Mouse (Mus musculus) MEL-GATA-1-ER (cell line): ENCODE results near the gene Tnp1.

Source experiments
- DNase-seq: peaks from one replicate; pipeline ENCODE4 v3.0.0-alpha.2; 2012; ENCODE audit warnings: low read depth; ENCODE audit errors: extremely low read depth

The Tnp1 gene

DNA sequence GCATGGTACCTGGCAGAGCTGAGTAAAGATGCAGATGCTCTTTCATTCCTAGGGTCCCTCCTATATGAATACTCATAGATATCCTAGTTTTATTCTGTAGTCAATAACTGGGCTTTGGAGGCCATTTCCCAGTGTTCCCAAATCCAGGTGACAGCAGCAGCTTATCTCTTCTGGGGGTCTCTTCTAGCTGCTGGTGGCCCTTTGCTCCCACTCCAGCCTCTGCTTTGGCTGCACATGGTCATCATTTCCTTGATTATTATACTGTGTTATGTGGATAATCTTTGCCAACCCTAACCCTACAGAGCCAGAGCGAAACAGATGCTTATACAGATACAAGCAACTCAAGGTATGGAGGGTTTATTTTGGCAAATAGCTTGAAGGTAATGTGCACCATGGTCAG, 8.9 kb downstream of the Tnp1 start:
- no peak for DNase-seq

DNA sequence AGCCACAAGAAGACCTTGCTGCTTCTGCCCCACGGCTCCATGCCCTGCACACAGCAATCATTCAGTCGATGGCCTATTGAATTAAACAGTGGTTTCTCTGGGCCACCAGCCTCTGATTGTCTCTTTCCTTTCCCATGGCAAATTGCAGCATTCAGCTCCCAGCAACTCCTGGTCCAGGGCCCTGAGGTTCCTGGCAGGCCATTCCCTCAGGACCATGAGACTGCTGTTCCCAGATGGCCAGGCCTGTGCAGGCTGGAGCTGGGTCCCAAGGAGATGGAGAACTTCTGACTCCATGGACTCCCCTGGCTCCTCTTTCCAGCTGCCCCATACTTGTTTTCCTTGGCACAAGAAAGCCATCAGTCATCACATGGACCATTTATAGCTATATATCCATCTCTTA, 10.8 kb downstream of the Tnp1 start:
- no peak for DNase-seq

DNA sequence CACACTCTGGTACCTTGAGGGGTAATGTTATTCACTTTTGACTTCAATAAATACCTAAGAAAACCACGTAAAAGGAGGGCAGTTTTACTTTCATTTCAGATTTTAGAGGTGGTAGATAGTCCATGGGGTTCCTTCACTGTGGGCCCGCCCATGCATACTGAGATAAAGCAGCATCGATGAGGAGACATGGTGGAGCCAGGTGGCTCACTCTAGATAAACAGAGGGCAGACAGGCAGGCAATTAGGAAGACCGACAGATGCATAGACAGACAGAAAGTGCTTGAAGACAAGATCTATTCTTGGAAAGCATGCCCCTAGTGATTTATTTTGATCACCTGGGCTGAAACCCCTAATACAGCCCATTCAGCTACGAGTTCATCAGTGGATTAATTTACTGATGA, 13.1 kb downstream of the Tnp1 start:
- DNase-seq, result no peak

DNA sequence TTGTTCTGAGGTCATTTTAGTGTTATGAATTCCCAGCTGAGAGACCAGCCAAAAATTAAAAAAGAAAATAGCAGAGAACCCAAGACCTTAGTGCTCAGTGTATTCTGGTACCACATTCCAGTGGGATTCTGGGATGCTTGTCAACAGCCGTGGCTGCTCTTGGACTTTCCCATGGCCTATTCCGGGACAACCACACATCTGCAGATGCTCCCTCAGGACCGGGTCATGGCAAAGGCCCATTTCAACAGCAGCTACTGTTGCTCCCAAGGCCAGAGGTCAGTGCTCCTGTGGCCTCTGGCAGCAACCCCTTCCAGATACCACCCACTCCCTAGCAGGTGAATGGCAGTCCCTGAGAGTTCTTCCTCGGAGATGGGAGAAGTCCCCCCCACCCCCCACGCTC, 13.7 kb downstream of the Tnp1 start:
- DNase-seq, result no peak

DNA sequence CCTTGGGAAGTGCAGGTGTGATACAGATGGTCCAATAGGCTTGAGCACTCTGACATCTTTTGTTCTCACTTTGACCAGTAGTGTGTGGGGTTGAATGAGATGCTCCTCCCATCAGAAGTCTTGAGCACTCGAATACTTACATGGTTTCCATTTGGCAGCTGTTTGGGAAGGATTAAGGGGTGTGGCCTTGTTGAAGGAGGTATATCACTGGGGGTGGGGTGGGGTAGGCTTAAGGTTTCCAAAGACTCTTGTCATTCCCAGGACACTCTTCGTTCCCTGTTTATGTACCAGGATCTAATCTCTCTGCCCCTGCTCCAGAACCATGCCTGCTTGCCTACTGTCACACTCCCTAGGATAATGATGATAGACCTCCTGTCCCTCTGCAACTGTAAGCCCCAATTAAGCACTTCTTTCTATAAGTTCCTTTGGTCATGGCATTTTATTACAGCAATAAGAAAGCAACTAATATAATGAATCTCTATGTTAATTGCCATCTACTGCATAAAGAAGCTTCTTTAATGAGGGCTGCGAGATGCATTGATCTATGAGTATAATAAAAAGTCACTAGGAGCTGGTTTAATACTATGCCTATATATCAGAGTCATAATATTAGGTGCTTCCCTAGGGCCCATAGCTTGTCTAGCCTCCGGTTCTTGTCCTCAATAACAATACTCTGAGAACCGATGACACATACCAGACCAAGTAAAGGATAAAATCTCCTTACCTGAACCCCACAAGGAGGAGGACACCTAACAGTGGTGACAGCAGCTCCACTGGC, 20.8 kb downstream of the Tnp1 start:
- DNase-seq, result no peak

DNA sequence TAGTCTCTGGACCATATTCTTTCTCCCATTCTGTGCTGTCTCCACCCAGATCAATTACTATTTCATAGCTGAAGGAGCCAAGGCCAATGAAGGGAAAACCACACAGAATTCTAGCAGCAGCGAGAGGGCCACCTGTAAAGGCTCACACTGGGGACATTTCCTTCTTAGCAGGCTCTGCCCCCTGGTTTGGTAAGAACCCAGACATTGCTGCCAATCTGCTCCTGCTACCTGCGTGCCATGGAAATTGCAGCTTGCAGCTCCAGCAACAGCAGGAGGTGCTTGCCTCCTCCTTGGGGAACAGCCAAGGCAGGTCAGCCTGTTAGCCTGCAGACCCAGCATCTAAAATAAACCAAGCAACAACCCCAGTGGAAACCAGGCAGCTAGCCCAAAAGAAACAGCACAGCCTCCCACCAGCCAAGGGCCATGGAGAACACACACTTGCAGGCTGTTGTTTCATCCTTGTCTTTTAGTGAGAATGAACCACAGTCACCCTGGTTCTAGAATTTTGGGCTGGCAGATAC, 22.7 kb downstream of the Tnp1 start:
- DNase-seq, result no peak

DNA sequence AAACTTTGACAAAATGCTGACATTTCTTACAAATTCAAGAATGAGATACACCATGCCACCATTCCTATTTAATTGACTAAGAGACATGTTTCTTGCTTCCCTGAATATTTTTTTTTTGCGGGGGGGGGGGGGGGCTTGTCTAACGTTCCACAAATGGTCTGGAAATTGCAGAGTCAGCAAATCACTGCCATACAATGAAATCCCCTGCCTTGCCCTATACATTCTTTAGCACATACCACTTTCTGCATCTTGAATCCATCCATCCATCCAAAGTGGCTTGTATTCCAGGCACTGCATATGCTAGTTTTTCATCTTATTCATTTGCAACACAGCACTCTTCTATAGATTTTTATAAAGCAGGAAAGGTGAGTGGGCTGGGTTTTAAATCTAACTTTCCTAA, 23.5 kb downstream of the Tnp1 start:
- DNase-seq, result no peak

DNA sequence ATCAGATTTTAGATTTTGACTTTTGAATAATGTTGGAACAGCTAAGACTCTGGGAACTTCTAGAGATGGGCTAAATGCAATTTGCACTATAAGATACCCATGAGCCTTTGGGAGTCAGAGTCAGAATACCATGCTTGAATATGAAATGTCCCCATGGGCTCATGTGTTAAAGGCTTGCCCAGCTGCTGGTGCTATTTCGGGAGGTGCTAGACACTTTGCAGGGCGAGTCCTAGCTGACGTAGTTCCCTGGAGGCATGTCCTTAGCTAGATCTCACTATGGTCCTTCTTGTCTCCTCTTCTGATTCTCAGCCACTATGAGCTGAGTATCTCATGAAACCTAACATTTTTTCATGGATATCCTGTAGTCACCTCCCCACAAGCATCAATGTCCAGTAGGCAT, 26.8 kb downstream of the Tnp1 start:
- no peak for DNase-seq

DNA sequence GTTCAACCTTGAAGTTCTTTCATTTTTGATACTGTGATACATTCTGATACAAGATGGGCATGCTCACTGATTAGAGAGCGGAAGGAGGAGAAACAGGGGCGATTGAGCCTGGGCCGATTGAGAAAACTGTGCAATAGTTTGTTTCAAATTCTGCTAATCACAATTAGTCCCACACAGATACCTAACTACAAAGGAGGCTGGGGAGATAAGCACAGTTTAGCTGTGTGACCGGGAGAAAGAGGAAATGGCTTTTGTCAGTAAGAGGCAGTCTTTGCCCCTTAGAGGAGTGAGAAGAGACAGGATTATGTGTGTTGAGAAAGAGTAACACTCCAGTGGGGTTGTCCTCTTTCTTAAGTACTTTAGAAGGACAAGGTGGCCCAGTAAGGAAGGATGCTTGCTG, 29.0 kb downstream of the Tnp1 start:
- DNase-seq, result no peak

DNA sequence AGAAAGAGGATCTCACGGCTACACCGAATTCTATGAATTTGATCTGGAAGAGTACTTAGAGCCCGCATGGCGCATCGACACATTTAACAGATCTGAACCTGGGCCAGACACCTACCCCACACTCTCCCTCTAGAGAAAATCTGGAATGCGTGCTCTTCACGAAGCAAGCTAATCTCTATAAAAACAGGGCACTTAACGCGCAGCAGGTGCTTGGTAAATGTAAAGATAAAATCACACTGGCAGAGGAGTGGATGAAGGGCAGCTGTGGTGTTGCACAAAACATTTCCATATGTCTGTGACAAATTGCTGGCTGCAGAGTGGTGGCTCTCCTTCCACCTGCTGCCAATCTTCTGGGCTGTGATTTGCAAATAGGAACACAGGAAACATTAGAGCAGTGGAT, 36.8 kb downstream of the Tnp1 start:
- no peak for DNase-seq

DNA sequence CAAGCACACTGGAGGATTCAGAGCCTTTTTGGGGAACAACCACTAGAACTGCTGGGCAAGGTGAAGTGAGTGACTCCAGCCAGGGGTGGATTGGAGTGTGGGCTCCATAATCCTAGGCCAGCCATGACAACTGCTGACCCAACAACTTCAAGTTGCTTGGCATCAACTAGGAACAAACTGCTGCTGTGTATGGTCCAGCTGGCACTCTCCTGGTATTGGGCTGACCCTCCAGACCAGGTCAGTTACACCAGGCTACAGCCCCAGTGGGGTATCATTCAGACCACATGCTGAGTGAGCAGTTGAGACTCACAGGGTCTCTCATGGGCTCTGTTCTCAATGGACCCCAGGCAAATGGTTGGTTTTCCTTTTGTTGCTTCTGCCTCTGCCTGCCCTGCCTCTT, 41.5 kb downstream of the Tnp1 start:
- no peak for DNase-seq

DNA sequence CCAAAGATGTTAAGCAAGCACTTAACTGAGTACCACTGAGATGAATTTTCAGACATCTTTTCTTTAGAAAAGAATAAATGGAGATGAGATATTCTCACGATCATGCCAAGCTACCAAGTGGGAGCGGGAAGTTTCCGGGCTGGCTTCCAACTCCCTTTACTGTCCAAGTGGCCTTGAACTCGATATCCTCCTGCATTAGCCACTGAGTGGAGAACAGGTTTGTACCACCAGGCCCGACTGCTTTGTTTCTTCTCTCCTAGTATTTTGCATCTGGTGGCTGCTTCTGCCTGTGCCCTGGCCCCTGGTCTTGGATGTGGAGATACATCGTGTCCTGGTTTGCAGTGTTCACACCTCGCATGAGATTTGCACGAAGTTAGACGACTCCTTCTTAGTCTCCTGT, 45.2 kb downstream of the Tnp1 start:
- no peak for DNase-seq

DNA sequence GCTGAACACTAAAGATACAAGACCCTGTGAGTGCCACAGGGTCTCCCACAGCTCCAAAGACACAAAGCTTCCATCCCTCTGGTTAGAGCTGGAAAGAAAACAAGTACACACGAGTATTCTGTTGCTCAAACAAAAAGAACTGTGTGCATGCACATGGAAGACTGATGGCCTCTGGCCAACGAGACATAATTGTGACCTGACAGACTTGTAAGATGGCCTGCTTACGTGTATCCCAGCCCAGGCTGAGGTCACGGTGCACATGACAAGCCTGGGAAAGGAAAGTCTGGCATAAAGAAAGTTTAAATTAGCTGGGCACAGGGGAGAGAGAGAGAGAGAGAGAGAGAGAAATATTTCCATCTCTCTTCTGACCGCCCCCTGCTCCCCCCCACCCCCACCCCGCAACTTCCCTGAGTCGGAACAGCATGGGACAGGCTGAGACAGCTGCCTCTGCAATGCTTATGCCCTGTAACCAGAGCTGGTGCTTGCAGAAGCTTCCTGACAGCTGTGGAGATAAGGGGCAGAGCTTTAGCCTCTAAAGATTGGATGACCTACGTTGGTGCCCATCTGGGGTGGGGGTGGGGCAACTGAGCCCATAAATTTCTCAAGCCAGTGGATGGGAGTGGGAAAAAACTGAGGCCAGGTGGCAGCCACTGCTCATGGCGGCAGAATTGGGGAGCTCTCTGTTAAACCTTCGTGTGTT, 46.4 kb downstream of the Tnp1 start:
- no peak for DNase-seq

DNA sequence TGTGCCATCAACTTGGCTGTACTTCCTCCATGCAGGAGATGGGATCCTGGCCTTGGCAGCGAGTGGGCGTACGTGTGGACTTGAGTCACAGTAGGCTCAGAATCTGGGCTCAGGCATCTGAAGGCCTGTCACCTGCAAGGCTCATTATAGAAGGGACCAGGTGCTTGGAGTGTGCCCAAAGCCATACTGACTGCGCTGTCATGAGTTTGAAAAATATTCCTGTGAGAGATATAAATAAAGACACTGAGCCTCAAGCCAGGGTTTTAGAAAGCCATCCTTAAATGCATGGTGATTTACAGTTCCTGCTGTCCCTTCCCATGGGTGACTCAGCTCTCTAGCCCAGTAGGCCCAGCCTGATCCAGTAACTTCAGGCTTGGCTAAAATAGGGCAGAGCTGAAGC, 49.3 kb downstream of the Tnp1 start:
- no peak for DNase-seq
